Mouse (Mus musculus): Measurements from ENCODE around the gene Ten1.

- TF ChIP-seq CTCF (conservative IDR thresholded peaks at IDR 0.05 in 1 of 2, IDR thresholded peaks at IDR 0.05 in 1 of 2; ENCODE audit: low read depth in 2 of 2, low read length in 2 of 2) (no peak), MEF2A (IDR thresholded peaks at IDR 0.05; ENCODE audit: borderline replicate concordance, low read depth, low read length) (no peak), HCFC1 (IDR thresholded peaks at IDR 0.05; ENCODE audit: low read depth, low read length) (no peak), UBTF (IDR thresholded peaks at IDR 0.05; ENCODE audit: low read depth, low read length) (no peak), JUND (conservative IDR thresholded peaks at IDR 0.05; ENCODE audit: low read depth, low read length) (no peak), MXI1 (IDR thresholded peaks at IDR 0.05; ENCODE audit: low read depth, low read length) (no peak), POLR2A (IDR thresholded peaks at IDR 0.05; ENCODE audit: low read depth, low read length) (no peak), CHD2 (IDR thresholded peaks at IDR 0.05; ENCODE audit: low read length) (no peak), SIN3A (IDR thresholded peaks at IDR 0.05; ENCODE audit: low read length) (no peak), GABPA (IDR thresholded peaks at IDR 0.05; ENCODE audit: insufficient replicate concordance, low read depth, low read length) (no peak), CHD1 (IDR thresholded peaks at IDR 0.05; ENCODE audit: low read depth, low read length) (no peak)
These were observed 1.6 kb upstream of the Ten1 start for GRCm38 (mm10) chr11:116196866-116197583.
